Mouse (Mus musculus): ENCODE measurements around the gene Ahdc1. TPM values are rescaled to one million over a fixed set of nuclear protein-coding genes. Genes with fewer than 3 reads are reported as not detected.

Ahdc1 gene
- polyA plus RNA-seq, 1 experiment from 2014 or later = 10.7 TPM

- Histone ChIP-seq H3K4me3 (ENCODE audit: low read depth, low read length) (no peak overlapping the region), H3K36me3 (ENCODE audit: control insufficient read depth, insufficient read depth, low read length) (peaks cover 8% of the 10 kb centered on the region; the same call in 1 of the 2 replicates), H3K27ac (ENCODE audit: low read length) (no peak overlapping the region), H3K4me2 (replicated peaks; ENCODE audit: low read depth, low read length) (no peak overlapping the region), H3K27me3 (ENCODE audit: control insufficient read depth, insufficient read depth, low read length) (no peaks in the 10 kb centered on the region), H3K4me1 (ENCODE audit: control insufficient read depth, insufficient read depth, low read length) (peaks cover 75% of the 10 kb centered on the region), H3K9ac (replicated peaks; ENCODE audit: low read depth, low read length) (no peak overlapping the region), H3K9me3 (ENCODE audit: control insufficient read depth, low read depth, low read length) (no peaks in the 10 kb centered on the region)
- no peak for ATAC-seq (ENCODE audit: insufficient number of reproducible peaks, insufficient read depth, low FRiP score, low read depth)
- 73% methylated on average over 6 of the region's 6 CpGs for WGBS
These were observed 43.5 kb downstream of the Ahdc1 start for GRCm38 (mm10) chr4:133054530-133054929.

- Histone ChIP-seq H3K36me3 (ENCODE audit: control insufficient read depth, insufficient read depth, low read length) (peaks cover 8% of the 10 kb centered on the region; the same call in 1 of the 2 replicates), H3K27ac (ENCODE audit: low read length) (peak overlapping the region; percentile 82), H3K4me2 (replicated peaks; ENCODE audit: low read depth, low read length) (peak overlapping the region; percentile 30; the same call in 1 of the 2 replicates), H3K9me3 (ENCODE audit: control insufficient read depth, low read depth, low read length) (no peaks in the 10 kb centered on the region), H3K9ac (replicated peaks; ENCODE audit: low read depth, low read length) (no peak overlapping the region), H3K4me3 (ENCODE audit: low read depth, low read length) (no peak overlapping the region), H3K4me1 (ENCODE audit: control insufficient read depth, insufficient read depth, low read length) (peaks cover 72% of the 10 kb centered on the region), H3K27me3 (ENCODE audit: control insufficient read depth, insufficient read depth, low read length) (no peaks in the 10 kb centered on the region)
- peak; percentile 53 for ATAC-seq (ENCODE audit: insufficient number of reproducible peaks, insufficient read depth, low FRiP score, low read depth)
- WGBS = 46% methylated on average over 8 of the region's 8 CpGs
These were observed 44.3 kb downstream of the Ahdc1 start for GRCm38 (mm10) chr4:133055163-133055951.

- Histone ChIP-seq H3K4me2 (replicated peaks; ENCODE audit: low read depth, low read length) (peak overlapping the region; percentile 30), H3K4me1 (ENCODE audit: control insufficient read depth, insufficient read depth, low read length) (peaks cover 64% of the 10 kb centered on the region), H3K27ac (ENCODE audit: low read length) (peak overlapping the region; percentile 82), H3K27me3 (ENCODE audit: control insufficient read depth, insufficient read depth, low read length) (no peaks in the 10 kb centered on the region), H3K36me3 (ENCODE audit: control insufficient read depth, insufficient read depth, low read length) (peaks cover 17% of the 10 kb centered on the region), H3K4me3 (ENCODE audit: low read depth, low read length) (no peak overlapping the region), H3K9me3 (ENCODE audit: control insufficient read depth, low read depth, low read length) (no peaks in the 10 kb centered on the region), H3K9ac (replicated peaks; ENCODE audit: low read depth, low read length) (no peak overlapping the region)
- peak; percentile 73 for ATAC-seq (ENCODE audit: insufficient number of reproducible peaks, insufficient read depth, low FRiP score, low read depth)
- 1% methylated on average over 15 of the region's 15 CpGs for WGBS
These were observed 45.2 kb downstream of the Ahdc1 start for GRCm38 (mm10) chr4:133056069-133056890.

GRCm38 (mm10) chr4:133057389-133058122 lies 46.5 kb downstream of the Ahdc1 start:
- Histone ChIP-seq H3K4me1 (ENCODE audit: control insufficient read depth, insufficient read depth, low read length) (peaks cover 52% of the 10 kb centered on the region), H3K9ac (replicated peaks; ENCODE audit: low read depth, low read length) (no peak overlapping the region), H3K9me3 (ENCODE audit: control insufficient read depth, low read depth, low read length) (no peaks in the 10 kb centered on the region), H3K4me3 (ENCODE audit: low read depth, low read length) (no peak overlapping the region), H3K27me3 (ENCODE audit: control insufficient read depth, insufficient read depth, low read length) (no peaks in the 10 kb centered on the region), H3K27ac (ENCODE audit: low read length) (peak overlapping the region; percentile 76; the same call in 1 of the 2 replicates), H3K4me2 (replicated peaks; ENCODE audit: low read depth, low read length) (peak overlapping the region; percentile 26; the same call in 1 of the 2 replicates), H3K36me3 (ENCODE audit: control insufficient read depth, insufficient read depth, low read length) (peaks cover 30% of the 10 kb centered on the region)
- WGBS = 18% methylated on average over 7 of the region's 7 CpGs
- no peak; the same call in 1 of the 2 replicates for ATAC-seq (ENCODE audit: insufficient number of reproducible peaks, insufficient read depth, low FRiP score, low read depth)

GRCm38 (mm10) chr4:133058123-133058453 lies 47.0 kb downstream of the Ahdc1 start:
- 84% methylated on average over 4 of the region's 4 CpGs for WGBS
- H3K4me3 ChIP-seq (ENCODE audit: low read depth, low read length) = no peak overlapping the region
- H3K4me2 ChIP-seq (replicated peaks; ENCODE audit: low read depth, low read length) = no peak overlapping the region
- H3K9ac ChIP-seq (replicated peaks; ENCODE audit: low read depth, low read length) = no peak overlapping the region
- ATAC-seq (ENCODE audit: insufficient number of reproducible peaks, insufficient read depth, low FRiP score, low read depth) = no peak
- H3K36me3 ChIP-seq (ENCODE audit: control insufficient read depth, insufficient read depth, low read length) = peaks cover 35% of the 10 kb centered on the region
- H3K4me1 ChIP-seq (ENCODE audit: control insufficient read depth, insufficient read depth, low read length) = peaks cover 47% of the 10 kb centered on the region
- H3K27me3 ChIP-seq (ENCODE audit: control insufficient read depth, insufficient read depth, low read length) = no peaks in the 10 kb centered on the region
- peak overlapping the region; percentile 76; the same call in 1 of the 2 replicates for H3K27ac ChIP-seq (ENCODE audit: low read length)
- H3K9me3 ChIP-seq (ENCODE audit: control insufficient read depth, low read depth, low read length) = no peaks in the 10 kb centered on the region

GRCm38 (mm10) chr4:133058513-133059480 lies 47.7 kb downstream of the Ahdc1 start:
- 59% methylated on average over 11 of the region's 11 CpGs for WGBS
- Histone ChIP-seq H3K27ac (ENCODE audit: low read length) (no peak overlapping the region), H3K36me3 (ENCODE audit: control insufficient read depth, insufficient read depth, low read length) (peaks cover 42% of the 10 kb centered on the region), H3K9me3 (ENCODE audit: control insufficient read depth, low read depth, low read length) (no peaks in the 10 kb centered on the region), H3K4me2 (replicated peaks; ENCODE audit: low read depth, low read length) (no peak overlapping the region), H3K27me3 (ENCODE audit: control insufficient read depth, insufficient read depth, low read length) (no peaks in the 10 kb centered on the region), H3K9ac (replicated peaks; ENCODE audit: low read depth, low read length) (no peak overlapping the region), H3K4me1 (ENCODE audit: control insufficient read depth, insufficient read depth, low read length) (peaks cover 45% of the 10 kb centered on the region), H3K4me3 (ENCODE audit: low read depth, low read length) (no peak overlapping the region)
- ATAC-seq (ENCODE audit: insufficient number of reproducible peaks, insufficient read depth, low FRiP score, low read depth) = no peak

GRCm38 (mm10) chr4:133060702-133061101 lies 49.6 kb downstream of the Ahdc1 start:
- no peak for ATAC-seq (ENCODE audit: insufficient number of reproducible peaks, insufficient read depth, low FRiP score, low read depth)
- Histone ChIP-seq H3K27ac (ENCODE audit: low read length) (no peak overlapping the region), H3K27me3 (ENCODE audit: control insufficient read depth, insufficient read depth, low read length) (no peaks in the 10 kb centered on the region), H3K4me1 (ENCODE audit: control insufficient read depth, insufficient read depth, low read length) (peaks cover 37% of the 10 kb centered on the region), H3K36me3 (ENCODE audit: control insufficient read depth, insufficient read depth, low read length) (peaks cover 52% of the 10 kb centered on the region), H3K9ac (replicated peaks; ENCODE audit: low read depth, low read length) (no peak overlapping the region), H3K9me3 (ENCODE audit: control insufficient read depth, low read depth, low read length) (no peaks in the 10 kb centered on the region), H3K4me3 (ENCODE audit: low read depth, low read length) (no peak overlapping the region), H3K4me2 (replicated peaks; ENCODE audit: low read depth, low read length) (no peak overlapping the region)
- 89% methylated on average over 11 of the region's 11 CpGs for WGBS

All from stomach, embryonic 14.5 days (tissue).